Mouse (Mus musculus) spleen, postnatal 36 days (tissue): ENCODE results near the gene Arhgap44.

ENCODE experiments used
- DNase-seq, 2 experiments: peaks; one replicate each; pipeline ENCODE4 v3.0.0; 2022; ENCODE audit warnings: low spot score in 2 of 2, mixed read lengths in 1 of 2

Arhgap44 gene

GRCm38 (mm10) chr11:65137145-65137652 lies 25.6 kb downstream of the Arhgap44 start:
- no peak for DNase-seq

DNA sequence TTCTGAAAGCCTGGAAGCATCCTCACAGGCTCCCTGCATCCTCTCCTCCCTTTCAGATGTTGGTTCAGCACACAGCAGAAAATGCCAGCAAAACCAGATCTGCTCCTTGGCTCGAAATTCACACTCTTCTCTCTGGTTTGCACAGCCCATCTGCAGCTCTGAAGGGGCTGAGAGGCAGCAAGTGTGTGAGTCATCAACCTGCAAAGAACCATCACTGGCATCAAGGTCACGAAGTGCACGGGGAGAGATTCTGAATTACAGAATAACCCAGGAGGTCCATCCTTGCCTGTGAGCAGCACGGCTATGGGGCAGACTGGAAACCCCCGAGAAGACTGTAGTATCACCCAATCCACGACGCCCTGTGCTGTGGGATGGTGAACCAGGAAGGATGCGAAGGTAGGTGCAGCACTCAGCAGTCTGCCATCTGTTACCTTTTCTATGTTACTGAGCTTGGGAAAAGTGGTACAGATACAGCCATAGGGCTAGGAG lies 27.5 kb downstream of the Arhgap44 start:
- DNase-seq: no peak

DNA sequence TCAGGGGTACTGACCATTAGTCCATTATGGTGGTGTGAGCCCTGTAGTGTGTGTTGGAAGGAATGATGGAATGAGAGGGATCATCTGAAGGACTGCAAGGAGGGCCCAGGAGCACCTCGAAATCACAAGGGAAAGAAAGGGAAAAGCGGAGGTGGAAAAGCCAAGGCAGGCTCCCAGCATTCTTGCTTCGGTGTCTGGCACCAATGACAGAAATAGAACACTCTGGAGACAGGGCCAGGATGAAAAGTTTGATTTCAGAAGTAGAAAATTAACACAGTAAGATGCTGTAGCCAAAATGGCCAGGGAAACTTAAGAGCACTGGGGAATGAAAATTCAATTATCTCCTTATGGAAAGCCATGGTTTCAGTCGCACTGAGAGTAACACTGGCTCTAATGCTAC lies 29.1 kb downstream of the Arhgap44 start:
- no peak for DNase-seq

DNA sequence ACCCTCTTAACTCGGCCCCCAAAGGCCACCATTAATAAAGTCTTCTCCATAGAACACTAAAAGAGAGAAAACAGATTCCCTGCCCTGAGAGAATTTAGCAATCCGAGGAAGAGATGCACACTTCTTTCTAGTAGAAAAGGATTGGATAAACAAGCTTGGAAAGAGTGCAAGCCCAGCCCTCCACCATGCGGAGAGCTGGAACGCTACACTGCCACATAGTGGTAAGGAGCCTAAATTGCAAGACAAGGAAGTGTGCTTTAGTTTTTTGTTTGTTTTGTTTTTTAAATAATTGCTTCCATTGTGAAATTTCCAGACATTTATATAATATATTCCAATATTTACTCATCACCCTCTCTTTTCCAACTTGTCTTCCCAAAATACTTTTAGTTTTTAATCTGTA lies 33.7 kb downstream of the Arhgap44 start:
- no peak for DNase-seq

GRCm38 (mm10) chr11:65128666-65129065 lies 34.1 kb downstream of the Arhgap44 start:
- no peak for DNase-seq

- DNase-seq: no peak
Observed at GRCm38 (mm10) chr11:65126566-65126965, 36.2 kb downstream of the Arhgap44 start.

- DNase-seq: no peak
Observed at GRCm38 (mm10) chr11:65124913-65125418, 37.8 kb downstream of the Arhgap44 start.

DNA sequence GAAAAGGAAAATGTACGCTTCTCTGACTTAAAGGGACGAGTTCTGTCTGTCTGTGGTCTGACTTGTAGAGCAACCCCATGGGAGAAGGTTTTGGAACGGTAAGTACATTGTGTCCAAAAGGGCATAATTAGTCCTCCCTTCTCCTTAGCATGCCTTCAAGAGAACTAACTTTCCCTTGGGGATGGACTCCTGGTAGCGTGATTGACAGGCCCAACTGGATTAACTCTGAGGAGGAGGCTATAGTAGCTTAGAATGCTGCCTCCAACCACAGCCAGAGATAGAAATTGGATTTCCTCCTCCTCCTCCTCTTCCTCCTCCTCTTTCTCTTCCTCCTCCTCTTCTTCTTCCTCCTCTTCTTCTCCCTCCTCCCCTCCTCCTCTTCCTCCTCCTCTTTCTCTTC lies 42.5 kb downstream of the Arhgap44 start:
- DNase-seq: no peak

DNA sequence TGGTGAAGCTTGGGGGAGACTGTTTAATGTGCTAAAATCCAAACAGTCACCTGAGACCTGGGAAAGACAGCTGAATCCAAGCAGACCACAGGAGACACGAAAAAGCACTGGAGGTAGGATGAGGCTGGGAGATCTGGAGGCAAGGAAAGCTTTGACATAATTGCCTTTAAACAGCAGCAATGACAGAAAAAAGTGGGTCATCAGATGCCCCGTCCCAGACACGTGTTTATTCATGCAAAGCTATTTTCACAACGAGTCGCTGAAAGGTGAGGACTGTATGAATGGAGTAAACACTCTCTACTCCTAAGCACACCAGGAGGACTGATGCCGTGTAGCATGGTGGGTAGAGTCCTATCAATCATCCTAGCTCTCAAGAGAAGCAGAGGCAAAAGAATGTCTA lies 47.0 kb downstream of the Arhgap44 start:
- no peak for DNase-seq

DNA sequence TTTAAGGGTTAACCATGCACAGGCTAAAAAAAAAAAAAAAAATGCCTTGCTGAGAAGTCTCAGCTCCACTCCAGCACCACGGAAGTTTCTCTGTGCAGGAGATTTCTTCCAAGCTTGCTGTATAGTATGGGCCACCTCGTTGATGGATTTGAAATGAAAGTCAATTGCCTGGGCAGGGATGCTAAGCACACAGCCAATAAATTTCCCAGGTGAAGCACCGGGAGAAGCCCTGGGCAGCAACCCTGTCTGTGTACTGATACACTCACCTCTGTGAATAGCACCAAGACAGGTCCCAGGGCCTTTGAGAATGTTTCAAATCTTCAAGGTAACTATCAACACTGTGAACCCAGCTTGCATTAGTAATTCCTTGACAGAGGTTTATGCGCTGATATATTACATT lies 50.7 kb downstream of the Arhgap44 start:
- no peak for DNase-seq

DNA sequence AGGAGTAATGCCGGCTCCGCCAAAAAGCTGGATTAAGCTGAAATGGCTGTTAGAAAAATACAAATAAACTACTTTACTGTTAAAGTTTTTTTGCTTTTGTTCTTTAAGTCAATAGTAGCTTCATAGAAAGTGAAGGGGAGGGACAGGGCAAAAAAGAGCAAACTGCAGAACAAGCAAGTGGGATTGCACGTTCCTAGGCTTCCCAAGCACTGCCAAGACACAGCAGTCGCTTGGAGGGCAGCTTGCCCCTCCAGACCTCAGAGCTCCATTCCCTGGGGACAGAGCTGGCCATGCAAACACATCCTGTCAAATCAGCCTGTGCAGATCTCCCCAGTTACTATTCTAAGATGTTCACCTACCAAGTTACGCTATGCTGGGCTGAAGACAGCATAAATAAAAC lies 51.1 kb downstream of the Arhgap44 start:
- DNase-seq: no peak

DNA sequence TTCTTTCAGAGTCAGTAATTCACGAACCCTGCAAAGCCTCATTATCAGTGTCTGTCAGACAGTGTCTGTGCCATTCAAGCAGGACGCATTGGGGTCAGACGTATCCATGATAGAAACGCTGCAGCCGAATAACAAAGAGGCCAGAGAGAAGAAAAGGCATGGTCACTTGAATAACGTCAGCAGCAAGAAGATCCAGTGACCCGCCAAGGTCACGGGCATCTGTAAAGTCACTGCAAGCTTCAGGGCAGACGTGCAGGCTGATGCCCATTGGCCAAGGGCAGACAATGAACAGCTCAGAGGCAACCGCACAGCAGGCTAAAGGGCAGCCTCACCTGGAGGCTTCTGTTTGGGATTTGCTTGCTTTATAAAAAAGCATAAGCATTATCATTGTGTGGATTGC lies 52.7 kb downstream of the Arhgap44 start:
- DNase-seq: no peak

DNA sequence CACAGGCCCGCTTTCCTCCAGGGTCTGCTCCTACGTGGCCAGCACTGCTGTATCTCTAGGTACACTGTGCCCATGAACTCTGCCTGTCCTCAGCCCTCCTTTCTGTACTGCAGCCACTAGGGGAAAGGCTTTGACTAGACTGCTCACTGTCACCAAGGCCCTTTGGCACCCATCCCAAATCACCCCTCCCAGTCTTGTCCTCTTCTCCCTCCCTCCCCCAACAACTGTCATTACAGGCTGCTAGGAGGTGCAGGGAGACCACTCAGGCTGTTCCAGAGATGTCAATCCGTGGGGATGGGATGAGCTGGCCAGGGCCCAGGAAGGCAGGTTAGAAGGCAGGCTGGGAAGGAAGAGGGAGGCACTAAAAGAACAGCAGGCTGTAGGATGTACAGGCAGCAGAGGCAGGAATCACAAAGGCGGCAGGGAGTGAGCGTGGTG lies 55.0 kb downstream of the Arhgap44 start:
- DNase-seq: no peak

GRCm38 (mm10) chr11:65107151-65107550 lies 55.6 kb downstream of the Arhgap44 start:
- DNase-seq: no peak

DNA sequence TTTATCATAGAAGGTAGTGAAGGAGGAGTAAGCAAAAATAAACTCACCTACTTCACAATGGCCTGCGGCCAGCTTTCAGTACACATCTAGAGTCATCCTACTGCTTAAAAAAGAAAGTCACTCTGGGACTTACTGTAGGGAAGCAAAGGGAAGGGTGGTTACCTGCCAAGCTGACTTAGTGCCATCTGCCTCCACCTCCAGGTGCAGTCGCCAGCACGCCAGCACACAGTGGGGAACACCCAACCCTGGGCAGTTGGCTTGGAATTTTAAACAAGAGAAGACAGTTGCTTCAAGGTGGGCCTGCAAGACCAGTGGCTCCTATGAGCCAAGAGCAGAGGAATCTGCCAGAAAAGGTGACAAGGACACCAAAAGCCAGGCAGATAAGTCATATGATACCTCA lies 58.7 kb downstream of the Arhgap44 start:
- DNase-seq: no peak

DNA sequence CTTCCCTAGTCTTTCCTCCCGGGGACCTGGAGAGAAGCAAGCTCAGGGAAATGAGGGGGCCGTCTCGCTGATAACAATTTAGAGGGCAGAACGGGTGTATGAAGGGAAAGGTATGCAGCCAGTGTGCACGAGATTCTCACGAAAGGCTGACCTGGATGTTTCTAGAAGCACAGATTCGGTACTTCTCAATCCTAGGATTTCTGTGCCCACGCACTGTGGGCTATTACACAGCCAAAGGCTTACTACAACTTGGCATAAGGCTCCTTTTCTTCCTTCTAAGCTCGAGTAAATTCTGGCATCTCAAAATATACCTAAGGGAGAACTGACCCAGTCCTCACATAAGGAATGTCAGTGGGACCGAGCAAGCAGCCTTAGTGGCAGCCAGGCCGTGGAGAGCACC lies 61.6 kb downstream of the Arhgap44 start:
- no peak for DNase-seq

DNA sequence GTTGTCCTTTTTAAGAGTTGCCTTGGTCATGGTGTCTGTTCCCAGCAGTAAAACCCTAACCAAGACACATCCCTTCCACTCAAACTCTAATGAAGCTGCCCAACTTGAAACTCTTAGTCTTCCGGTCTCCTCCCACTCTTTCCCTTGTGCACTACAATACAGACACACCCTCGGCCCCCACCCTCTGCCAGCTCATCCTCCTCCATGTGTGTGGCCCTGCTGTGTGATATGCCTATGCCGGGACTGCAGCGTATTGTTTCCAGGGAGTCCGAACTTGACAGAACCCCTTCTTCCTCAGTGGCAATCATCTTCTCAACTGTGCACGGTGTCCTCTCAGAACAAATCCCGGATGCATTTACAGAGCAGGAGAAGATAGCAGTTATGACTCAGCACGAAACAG lies 62.7 kb downstream of the Arhgap44 start:
- DNase-seq: no peak

DNA sequence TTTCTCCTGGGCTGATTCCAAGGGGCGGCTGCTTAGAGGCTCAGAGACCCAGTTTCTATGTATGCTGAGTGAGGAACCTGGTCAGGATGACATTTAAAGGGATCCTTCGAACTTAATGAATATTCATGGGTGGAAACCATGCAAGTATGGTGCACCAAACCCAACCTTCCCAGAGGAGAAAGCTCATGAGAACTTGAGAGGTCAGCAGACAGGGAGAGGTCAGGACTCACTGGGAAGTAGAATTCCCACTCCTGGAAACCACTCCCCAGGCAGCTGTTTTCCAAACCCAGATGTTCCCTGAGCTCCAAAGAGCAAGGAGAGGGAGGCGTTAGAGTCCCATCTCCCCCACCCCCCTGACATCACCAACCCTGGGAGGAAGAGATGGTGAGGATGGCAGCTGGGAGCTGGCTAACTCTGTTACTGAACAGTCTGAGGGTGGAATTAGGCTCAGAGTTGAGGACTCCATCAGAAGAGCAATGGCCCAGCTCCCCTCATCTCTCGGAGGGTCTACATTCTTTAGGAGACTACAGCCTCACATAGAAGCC lies 65.2 kb downstream of the Arhgap44 start:
- DNase-seq: no peak

GRCm38 (mm10) chr11:65096866-65097265 lies 65.9 kb downstream of the Arhgap44 start:
- DNase-seq: no peak

- no peak for DNase-seq
Observed at GRCm38 (mm10) chr11:65092851-65093250, 69.9 kb downstream of the Arhgap44 start.

- no peak for DNase-seq
Observed at GRCm38 (mm10) chr11:65090386-65090785, 72.4 kb downstream of the Arhgap44 start.

- DNase-seq: no peak
Observed at GRCm38 (mm10) chr11:65089982-65090381, 72.8 kb downstream of the Arhgap44 start.

- no peak for DNase-seq
Observed at GRCm38 (mm10) chr11:65089282-65089681, 73.5 kb downstream of the Arhgap44 start.
